ENCODE assay signal across 8 mouse cellular contexts in genomic region chr4:135313111-135313691, GRCm38 (mm10). TPM values are rescaled to one million over a fixed set of nuclear protein-coding genes. Genes with fewer than 3 reads are reported as not detected.
DNase-seq lines count a peak whose midpoint lies in the region; ATAC-seq lines count a peak whose summit lies in the region.

No protein-coding gene starts in this region.

- peak overlapping the region; percentile 62 for H3K4me2 ChIP-seq in heart, embryonic 14.5 days (ENCODE audit: low read length)
- peak overlapping the region; percentile 76 for H3K4me2 ChIP-seq in liver, embryonic 13.5 days
- H3K4me2 ChIP-seq in stomach, embryonic 15.5 days: no peak overlapping the region
- no peak overlapping the region for H3K4me2 ChIP-seq in hindbrain, embryonic 13.5 days

- peak; percentile 71 for ATAC-seq in heart, embryonic 14.5 days (ENCODE audit: insufficient number of reproducible peaks, insufficient read depth, low FRiP score, low read depth)
- peak; percentile 59 for ATAC-seq in liver, embryonic 13.5 days (ENCODE audit: low read depth)
- ATAC-seq in stomach, embryonic 15.5 days (ENCODE audit: insufficient read depth, low FRiP score, low read depth): no peak
- ATAC-seq in hindbrain, embryonic 13.5 days (ENCODE audit: low FRiP score): no peak

- H3K9ac ChIP-seq in heart, embryonic 14.5 days (ENCODE audit: low read length): peak overlapping the region; percentile 67
- H3K9ac ChIP-seq in liver, embryonic 13.5 days: peak overlapping the region; percentile 70
- H3K9ac ChIP-seq in stomach, embryonic 15.5 days: no peak overlapping the region
- no peak overlapping the region for H3K9ac ChIP-seq in hindbrain, embryonic 13.5 days

- peaks cover 40 to 50% of the 10 kb centered on the region in 2 experiments for H3K4me1 ChIP-seq in heart, embryonic 14.5 days (ENCODE audit: control insufficient read depth in 2 of 2, insufficient read depth in 2 of 2, low read length in 2 of 2)
- H3K4me1 ChIP-seq in liver, embryonic 13.5 days (replicated peaks): peaks cover 71% of the 10 kb centered on the region
- peaks cover 22% of the 10 kb centered on the region for H3K4me1 ChIP-seq in stomach, embryonic 15.5 days
- peaks cover 18% of the 10 kb centered on the region for H3K4me1 ChIP-seq in hindbrain, embryonic 13.5 days (replicated peaks)

- H3K36me3 ChIP-seq in heart, embryonic 14.5 days (ENCODE audit: control insufficient read depth, insufficient read depth, low read length): peaks cover 30% of the 10 kb centered on the region
- H3K36me3 ChIP-seq in liver, embryonic 13.5 days: peaks cover 33% of the 10 kb centered on the region
- H3K36me3 ChIP-seq in stomach, embryonic 15.5 days: peaks cover 20% of the 10 kb centered on the region
- peaks cover 32% of the 10 kb centered on the region for H3K36me3 ChIP-seq in hindbrain, embryonic 13.5 days

- peaks cover 4% of the 10 kb centered on the region; the same call in 1 of the 2 replicates for H3K9me3 ChIP-seq in heart, embryonic 14.5 days (ENCODE audit: control insufficient read depth, low read length)
- peaks cover 9% of the 10 kb centered on the region for H3K9me3 ChIP-seq in liver, embryonic 13.5 days (replicated peaks)
- no peaks in the 10 kb centered on the region for H3K9me3 ChIP-seq in stomach, embryonic 15.5 days
- H3K9me3 ChIP-seq in hindbrain, embryonic 13.5 days: no peaks in the 10 kb centered on the region

- H3K4me3 ChIP-seq in heart, embryonic 14.5 days (ENCODE audit: control insufficient read depth in 1 of 2, insufficient read depth in 1 of 2, low read depth in 1 of 2, low read length in 2 of 2): peak overlapping the region in 1 of 2 experiments; percentile 14; a peak in 1 of 4 replicates
- peak overlapping the region; percentile 44 for H3K4me3 ChIP-seq in liver, embryonic 13.5 days (replicated peaks)
- no peak overlapping the region for H3K4me3 ChIP-seq in stomach, embryonic 15.5 days (replicated peaks)
- H3K4me3 ChIP-seq in hindbrain, embryonic 13.5 days: no peak overlapping the region

- peak; percentile 26 to 47 for DNase-seq in B cell, adult 2 months
- peak; percentile 95 for DNase-seq in MEL-GATA-1-ER (ENCODE audit: extremely low read depth, low read depth)
- peak; percentile 58 for DNase-seq in liver, embryonic 13.5 days
- no peak for DNase-seq in right cerebral cortex, postnatal 36 days (ENCODE audit: low spot score in 2 of 2)
- DNase-seq in neural tube, embryonic 10.5 days (ENCODE audit: extremely low spot score, low spot score): no peak

- 11% methylated on average over 17 of the region's 17 CpGs for WGBS in heart, embryonic 14.5 days
- WGBS in liver, embryonic 13.5 days (ENCODE audit: insufficient replicate concordance): 12% methylated on average over 17 of the region's 17 CpGs
- WGBS in stomach, embryonic 15.5 days: 46% methylated on average over 17 of the region's 17 CpGs
- WGBS in hindbrain, embryonic 13.5 days: 62% methylated on average over 17 of the region's 17 CpGs

- peak overlapping the region; percentile 95 to 97 for H3K27ac ChIP-seq in heart, embryonic 14.5 days (replicated peaks in 1 of 2; ENCODE audit: control insufficient read depth in 1 of 2, insufficient read depth in 1 of 2, low read depth in 2 of 2, low read length in 2 of 2)
- H3K27ac ChIP-seq in liver, embryonic 13.5 days: peak overlapping the region; percentile 96
- peak overlapping the region; percentile 37 for H3K27ac ChIP-seq in stomach, embryonic 15.5 days
- no peak overlapping the region for H3K27ac ChIP-seq in hindbrain, embryonic 13.5 days

- H3K27me3 ChIP-seq in heart, embryonic 14.5 days (ENCODE audit: control insufficient read depth, insufficient read depth, low read length): no peaks in the 10 kb centered on the region
- H3K27me3 ChIP-seq in liver, embryonic 13.5 days: no peaks in the 10 kb centered on the region
- H3K27me3 ChIP-seq in stomach, embryonic 15.5 days (replicated peaks): no peaks in the 10 kb centered on the region
- H3K27me3 ChIP-seq in hindbrain, embryonic 13.5 days: no peaks in the 10 kb centered on the region

RNA-seq across cellular contexts. Expression of gene Srrm1, which starts 39.9 kb away (rescaled TPM):
- 120 TPM in 2 replicates for polyA plus RNA-seq in heart, embryonic 14.5 days (2014; fragmentation: Nextera tagmentation; extraction: Ambion mirVana)
- polyA plus RNA-seq in liver, embryonic 13.5 days (2015; fragmentation: Nextera tagmentation; extraction: Ambion mirVana): 159 and 203 TPM in 2 replicates
- polyA plus RNA-seq in stomach, embryonic 15.5 days (2015; fragmentation: Nextera tagmentation; extraction: Ambion mirVana): 226 and 233 TPM in 2 replicates
- 215 and 220 TPM in 2 replicates for polyA plus RNA-seq in hindbrain, embryonic 13.5 days (2015; fragmentation: Nextera tagmentation; extraction: Ambion mirVana)

RNA-seq across cellular contexts. Expression of gene Clic4, which starts 40.6 kb away (rescaled TPM):
- polyA plus RNA-seq in heart, embryonic 14.5 days (2014; fragmentation: Nextera tagmentation; extraction: Ambion mirVana): 181 and 194 TPM in 2 replicates
- 109 and 131 TPM in 2 replicates for polyA plus RNA-seq in liver, embryonic 13.5 days (2015; fragmentation: Nextera tagmentation; extraction: Ambion mirVana)
- polyA plus RNA-seq in stomach, embryonic 15.5 days (2015; fragmentation: Nextera tagmentation; extraction: Ambion mirVana): 141 and 144 TPM in 2 replicates
- 83.5 and 84.7 TPM in 2 replicates for polyA plus RNA-seq in hindbrain, embryonic 13.5 days (2015; fragmentation: Nextera tagmentation; extraction: Ambion mirVana)

Comparison
In these comparisons a context has a peak if more than half of its experiments do, and no peak if none do; other contexts are left out.
1. DNase-seq: peak in B cell, adult 2 months (2 of 2), MEL-GATA-1-ER (single experiment) and liver, embryonic 13.5 days (single experiment); none in right cerebral cortex, postnatal 36 days (0 of 2) and neural tube, embryonic 10.5 days (single experiment).
2. ATAC-seq: peak in heart, embryonic 14.5 days (single experiment) and liver, embryonic 13.5 days (single experiment); none in stomach, embryonic 15.5 days (single experiment) and hindbrain, embryonic 13.5 days (single experiment).
3. H3K4me2 ChIP-seq: peak in heart, embryonic 14.5 days (single experiment) and liver, embryonic 13.5 days (single experiment); none in stomach, embryonic 15.5 days (single experiment) and hindbrain, embryonic 13.5 days (single experiment).
4. H3K9ac ChIP-seq: peak in heart, embryonic 14.5 days (single experiment) and liver, embryonic 13.5 days (single experiment); none in stomach, embryonic 15.5 days (single experiment) and hindbrain, embryonic 13.5 days (single experiment).